Mouse (Mus musculus): ENCODE measurements around the gene Gm8439. TPM values are rescaled to one million over a fixed set of nuclear protein-coding genes. Genes with fewer than 3 reads are reported as not detected.

Gm8439 gene
- not detected in 2 replicates for polyA plus RNA-seq (2015; fragmentation: Nextera tagmentation; extraction: Ambion mirVana)

- peaks cover 4% of the 10 kb centered on the region; the same call in 1 of the 2 replicates for H3K4me1 ChIP-seq (replicated peaks)
- H3K9me3 ChIP-seq, result no peaks in the 10 kb centered on the region
- peaks cover 12% of the 10 kb centered on the region for H3K27me3 ChIP-seq
- H3K4me3 ChIP-seq, result no peak within 1 kb of the TSS
- no peak for ATAC-seq (ENCODE audit: low read depth)
- H3K36me3 ChIP-seq, result no peaks in the 10 kb centered on the region
- H3K27ac ChIP-seq (replicated peaks), result no peak within 1 kb of the TSS
- no peak within 1 kb of the TSS for H3K4me2 ChIP-seq
- 29% methylated on average over 4 of the region's 4 CpGs for WGBS
- H3K9ac ChIP-seq, result no peak within 1 kb of the TSS
Measured at GRCm38 (mm10) chr4:120588445-120588844, at the start of gene Gm8439. TSS of gene Gm8439 (plus strand) at chr4:120588745.

- no peak overlapping the region for H3K9ac ChIP-seq
- ATAC-seq (ENCODE audit: low read depth), result no peak
- no peaks in the 10 kb centered on the region for H3K9me3 ChIP-seq
- no peaks in the 10 kb centered on the region for H3K4me1 ChIP-seq (replicated peaks)
- H3K4me2 ChIP-seq, result no peak overlapping the region
- H3K36me3 ChIP-seq, result peaks cover 98% of the 10 kb centered on the region
- no peak overlapping the region for H3K4me3 ChIP-seq
- no peaks in the 10 kb centered on the region for H3K27me3 ChIP-seq
- 79% methylated on average over 1 of the region's 1 CpGs for WGBS
- no peak overlapping the region for H3K27ac ChIP-seq (replicated peaks)
Measured at GRCm38 (mm10) chr4:120544896-120545295, 43.6 kb upstream of the Gm8439 start.

- Histone ChIP-seq H3K4me1 (replicated peaks) (no peaks in the 10 kb centered on the region), H3K27me3 (no peaks in the 10 kb centered on the region), H3K9ac (no peak overlapping the region), H3K36me3 (peaks cover 94% of the 10 kb centered on the region), H3K4me3 (no peak overlapping the region), H3K4me2 (no peak overlapping the region), H3K9me3 (no peaks in the 10 kb centered on the region), H3K27ac (replicated peaks) (no peak overlapping the region)
- ATAC-seq (ENCODE audit: low read depth), result no peak
- 94% methylated on average over 6 of the region's 6 CpGs for WGBS
Measured at GRCm38 (mm10) chr4:120556592-120556991, 32.0 kb upstream of the Gm8439 start.

GRCm38 (mm10) chr4:120565726-120566125 is 22.8 kb upstream of the Gm8439 start:
- WGBS, result 78% methylated on average over 2 of the region's 2 CpGs
- Histone ChIP-seq H3K4me2 (no peak overlapping the region), H3K4me3 (no peak overlapping the region), H3K9me3 (no peaks in the 10 kb centered on the region), H3K4me1 (replicated peaks) (peaks cover 41% of the 10 kb centered on the region), H3K9ac (no peak overlapping the region), H3K27ac (replicated peaks) (no peak overlapping the region), H3K27me3 (no peaks in the 10 kb centered on the region), H3K36me3 (peaks cover 40% of the 10 kb centered on the region)
- no peak for ATAC-seq (ENCODE audit: low read depth)

GRCm38 (mm10) chr4:120568005-120568404 is 20.5 kb upstream of the Gm8439 start:
- Histone ChIP-seq H3K27ac (replicated peaks) (0 out of 2 replicates have a peak overlapping the region, but pooled peaks have one; percentile 3), H3K36me3 (peaks cover 19% of the 10 kb centered on the region), H3K4me3 (0 out of 2 replicates have a peak overlapping the region, but pooled peaks have one; percentile 75), H3K9me3 (no peaks in the 10 kb centered on the region), H3K9ac (peak overlapping the region; percentile 94), H3K4me2 (peak overlapping the region; percentile 79), H3K4me1 (replicated peaks) (peaks cover 49% of the 10 kb centered on the region), H3K27me3 (no peaks in the 10 kb centered on the region)
- ATAC-seq (ENCODE audit: low read depth), result no peak
- WGBS, result 39% methylated on average over 5 of the region's 5 CpGs

- no peak for ATAC-seq (ENCODE audit: low read depth)
- H3K4me2 ChIP-seq, result peak overlapping the region; percentile 79
- peaks cover 9% of the 10 kb centered on the region for H3K36me3 ChIP-seq
- H3K27me3 ChIP-seq, result no peaks in the 10 kb centered on the region
- WGBS, result 7% methylated on average over 4 of the region's 4 CpGs
- H3K9me3 ChIP-seq, result no peaks in the 10 kb centered on the region
- peak overlapping the region; percentile 94 for H3K9ac ChIP-seq
- peak overlapping the region; percentile 95 for H3K27ac ChIP-seq (replicated peaks)
- peak overlapping the region; percentile 75 for H3K4me3 ChIP-seq
- H3K4me1 ChIP-seq (replicated peaks), result peaks cover 49% of the 10 kb centered on the region
Measured at GRCm38 (mm10) chr4:120569025-120569424, 19.5 kb upstream of the Gm8439 start.

- no peaks in the 10 kb centered on the region for H3K27me3 ChIP-seq
- peak; percentile 97 for ATAC-seq (ENCODE audit: low read depth)
- no peaks in the 10 kb centered on the region for H3K9me3 ChIP-seq
- H3K36me3 ChIP-seq, result peaks cover 2% of the 10 kb centered on the region
- peak within 1 kb of the TSS; percentile 75 for H3K4me3 ChIP-seq
- peak within 1 kb of the TSS; percentile 79 for H3K4me2 ChIP-seq
- H3K9ac ChIP-seq, result peak within 1 kb of the TSS; percentile 94
- WGBS, result under 1% methylated on average over 97 of the region's 97 CpGs
- peak within 1 kb of the TSS; percentile 95 for H3K27ac ChIP-seq (replicated peaks)
- H3K4me1 ChIP-seq (replicated peaks), result peaks cover 45% of the 10 kb centered on the region
Measured at GRCm38 (mm10) chr4:120569486-120570437, 18.8 kb upstream of the Gm8439 start, which contains the start of gene Ctps. TSS of gene Ctps (minus strand) at chr4:120570276.

- H3K4me3 ChIP-seq, result peak overlapping the region; percentile 75
- peak overlapping the region; percentile 94 for H3K9ac ChIP-seq
- H3K4me2 ChIP-seq, result peak overlapping the region; percentile 79
- WGBS, result under 1% methylated on average over 27 of the region's 27 CpGs
- peaks cover 38% of the 10 kb centered on the region for H3K4me1 ChIP-seq (replicated peaks)
- H3K9me3 ChIP-seq, result no peaks in the 10 kb centered on the region
- no peaks in the 10 kb centered on the region for H3K36me3 ChIP-seq
- ATAC-seq (ENCODE audit: low read depth), result peak; percentile 76
- H3K27me3 ChIP-seq, result no peaks in the 10 kb centered on the region
- H3K27ac ChIP-seq (replicated peaks), result peak overlapping the region; percentile 95
Measured at GRCm38 (mm10) chr4:120570438-120571069, 18.0 kb upstream of the Gm8439 start.

- ATAC-seq (ENCODE audit: low read depth), result no peak
- WGBS, result 77% methylated on average over 3 of the region's 3 CpGs
- peak overlapping the region; percentile 79 for H3K4me2 ChIP-seq
- H3K27ac ChIP-seq (replicated peaks), result peak overlapping the region; percentile 95; the same call in 1 of the 2 replicates
- H3K27me3 ChIP-seq, result no peaks in the 10 kb centered on the region
- H3K4me3 ChIP-seq, result peak overlapping the region; percentile 75
- no peaks in the 10 kb centered on the region for H3K36me3 ChIP-seq
- no peaks in the 10 kb centered on the region for H3K9me3 ChIP-seq
- H3K4me1 ChIP-seq (replicated peaks), result peaks cover 36% of the 10 kb centered on the region
- no peak overlapping the region for H3K9ac ChIP-seq
Measured at GRCm38 (mm10) chr4:120571070-120571464, 17.5 kb upstream of the Gm8439 start.

GRCm38 (mm10) chr4:120571691-120572090 is 16.9 kb upstream of the Gm8439 start:
- Histone ChIP-seq H3K27me3 (no peaks in the 10 kb centered on the region), H3K4me2 (no peak overlapping the region), H3K9me3 (no peaks in the 10 kb centered on the region), H3K4me3 (no peak overlapping the region), H3K4me1 (replicated peaks) (peaks cover 33% of the 10 kb centered on the region), H3K27ac (replicated peaks) (no peak overlapping the region), H3K36me3 (no peaks in the 10 kb centered on the region), H3K9ac (no peak overlapping the region)
- 73% methylated on average over 3 of the region's 3 CpGs for WGBS
- ATAC-seq (ENCODE audit: low read depth), result no peak

- Histone ChIP-seq H3K9ac (no peak overlapping the region), H3K27ac (replicated peaks) (no peak overlapping the region), H3K36me3 (no peaks in the 10 kb centered on the region), H3K4me2 (no peak overlapping the region), H3K4me1 (replicated peaks) (no peaks in the 10 kb centered on the region), H3K9me3 (no peaks in the 10 kb centered on the region), H3K4me3 (no peak overlapping the region), H3K27me3 (no peaks in the 10 kb centered on the region)
- no peak for ATAC-seq (ENCODE audit: low read depth)
- 95% methylated on average over 5 of the region's 5 CpGs for WGBS
Measured at GRCm38 (mm10) chr4:120580894-120581293, 7.7 kb upstream of the Gm8439 start.

- ATAC-seq (ENCODE audit: low read depth), result no peak
Measured at GRCm38 (mm10) chr4:120581711-120582110, 6.8 kb upstream of the Gm8439 start.

More at GRCm38 (mm10) chr4:120581711-120582110, 6.8 kb upstream of the Gm8439 start:
- Histone ChIP-seq H3K27me3 (no peaks in the 10 kb centered on the region), H3K9ac (no peak overlapping the region), H3K9me3 (no peaks in the 10 kb centered on the region), H3K27ac (replicated peaks) (no peak overlapping the region), H3K4me3 (no peak overlapping the region), H3K4me1 (replicated peaks) (no peaks in the 10 kb centered on the region), H3K4me2 (no peak overlapping the region), H3K36me3 (no peaks in the 10 kb centered on the region)
- 84% methylated on average over 9 of the region's 9 CpGs for WGBS
